Mouse (Mus musculus) lung, adult 2 months (tissue): ENCODE results near the gene Grk6. TPM values are rescaled to one million over a fixed set of nuclear protein-coding genes. Genes with fewer than 3 reads are reported as not detected.

ENCODE experiments used
- DNase-seq: peaks from one replicate; pipeline ENCODE4 v3.0.0; 2022
- H3K4me1 ChIP-seq: fragments of 200-500 bp; 2 replicates; pipeline ENCODE4 v1.6.1; 2011; ENCODE audit warnings: low read length; ENCODE audit not compliant: control insufficient read depth, insufficient read depth
- H3K4me3 ChIP-seq: fragments of 200-500 bp; replicated peaks from 2 replicates; pipeline ENCODE3; 2011; ENCODE audit warnings: low read depth, mild to moderate bottlenecking, control low read depth, low read length; ENCODE audit errors: extremely low read depth
- CTCF ChIP-seq: fragments of 200-500 bp; IDR thresholded peaks from 2 replicates; pipeline ENCODE4 v1.5.1; 2011; ENCODE audit warnings: mild to moderate bottlenecking, low read length, control low read depth; ENCODE audit not compliant: insufficient read depth
- POLR2A ChIP-seq: fragments of 200-500 bp; IDR thresholded peaks from 2 replicates; pipeline ENCODE4 v1.6.1; 2011; ENCODE audit warnings: low read depth, mild to moderate bottlenecking, control low read depth, low read length, borderline replicate concordance; ENCODE audit errors: extremely low read depth
- WGBS: fragments of 180-500 bp; shearing (Covaris S2); methylation state at CpG from one replicate; pipeline ENCODE4 v1.1.7; 2018; 5-methylcytosine and 5-hydroxymethylcytosine counted together
- polyA plus RNA-seq: library from polyadenylated mRNA; depleted of rRNA; stranded (reverse); fragments of >200 nt; gene quantifications from 2 replicates; pipeline ENCODE4 v1.2.3, GENCODE M21; 2012

Gene Grk6
- polyA plus RNA-seq, 1 experiment = 55.5 TPM

GRCm38 (mm10) chr13:55463399-55464026 is 18.6 kb downstream of the Grk6 start:
- H3K4me3 ChIP-seq = no peak overlapping the region
- WGBS = 16% methylated on average over 14 of the region's 14 CpGs
- no peak for DNase-seq

DNA sequence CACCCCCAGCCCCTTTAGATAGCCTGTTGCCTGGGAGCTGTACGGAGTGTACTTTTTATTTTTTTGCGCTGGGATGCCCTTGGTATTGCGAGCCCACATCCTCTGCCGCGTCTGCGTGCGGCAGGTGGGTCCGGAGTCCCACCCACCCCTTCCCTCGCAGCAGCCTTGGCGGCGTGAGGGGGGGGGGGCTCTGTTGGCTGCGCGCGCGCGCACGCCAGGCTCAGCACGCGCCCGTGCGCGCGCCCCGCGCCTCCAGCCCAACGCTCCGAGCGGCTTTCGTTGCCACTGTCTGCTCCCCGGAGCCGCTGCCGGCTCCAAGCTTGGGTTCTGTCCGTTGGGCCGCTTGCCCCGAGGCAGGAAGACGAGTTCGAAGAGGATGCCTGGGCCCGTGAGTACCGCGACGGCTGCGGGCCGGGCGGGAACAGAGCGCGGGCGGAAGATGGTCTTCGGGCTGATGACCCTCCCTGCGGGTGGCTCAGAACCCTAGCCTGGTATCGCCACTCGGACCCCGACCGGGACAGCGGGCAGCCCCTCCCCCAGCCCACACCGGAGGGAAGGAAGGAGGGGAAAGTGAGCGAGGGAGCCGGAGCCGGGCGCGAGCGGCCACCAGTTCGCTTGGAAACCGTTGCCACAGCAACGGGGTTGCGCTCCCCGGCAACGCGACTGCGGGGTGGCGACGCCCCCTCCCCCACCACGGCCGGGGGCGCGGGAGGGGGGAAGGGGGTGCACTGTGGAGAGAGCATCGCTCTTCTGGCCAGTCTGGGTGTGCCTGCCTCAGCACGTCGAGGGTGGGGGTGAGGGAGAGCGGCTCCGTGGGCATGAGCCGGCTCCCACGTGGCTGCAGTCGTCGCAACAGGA is 19.4 kb downstream of the Grk6 start, which contains the start of gene Prr7:
Gene Prr7 (plus strand): TSS at position 241 of the 858 bp plus-strand sequence.
- no peak for DNase-seq

More at GRCm38 (mm10) chr13:55463399-55464026, 18.6 kb downstream of the Grk6 start:
- H3K4me1 ChIP-seq = peaks cover 4% of the 10 kb centered on the region
- no peak for TF ChIP-seq CTCF
- TF ChIP-seq POLR2A = no peak

DNA sequence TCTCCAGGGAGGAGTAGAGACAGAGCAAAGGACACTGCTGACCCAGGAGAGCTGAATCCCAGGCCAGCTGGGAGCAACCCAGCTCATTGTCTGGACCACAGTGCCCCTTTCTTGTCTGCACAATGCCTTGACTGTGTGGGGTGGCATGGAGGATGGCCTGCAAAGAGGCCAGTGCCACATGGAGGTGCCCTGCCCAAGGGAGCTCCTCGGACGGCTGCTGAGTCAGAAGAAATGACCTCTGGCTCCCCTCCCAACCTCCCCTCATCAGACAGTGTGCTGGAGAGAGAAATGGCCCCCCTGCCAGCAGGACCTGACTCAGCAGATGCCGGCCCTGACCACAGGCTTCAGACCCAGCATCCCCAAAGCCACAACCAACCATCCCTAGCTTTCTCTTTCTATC is 20.3 kb downstream of the Grk6 start:
- no peak for TF ChIP-seq CTCF
- no peak for TF ChIP-seq POLR2A
- peaks cover 4% of the 10 kb centered on the region for H3K4me1 ChIP-seq
- WGBS = 32% methylated on average over 3 of the region's 3 CpGs
- no peak overlapping the region for H3K4me3 ChIP-seq
- DNase-seq = no peak

More for the DNA sequence above, 19.4 kb downstream of the Grk6 start, which contains the start of gene Prr7:
- Histone ChIP-seq H3K4me1 (peaks cover 4% of the 10 kb centered on the region), H3K4me3 (peak within 1 kb of the TSS; percentile 55)
- TF ChIP-seq POLR2A (no peak), CTCF (no peak)
- under 1% methylated on average over 80 of the region's 84 CpGs for WGBS

DNA sequence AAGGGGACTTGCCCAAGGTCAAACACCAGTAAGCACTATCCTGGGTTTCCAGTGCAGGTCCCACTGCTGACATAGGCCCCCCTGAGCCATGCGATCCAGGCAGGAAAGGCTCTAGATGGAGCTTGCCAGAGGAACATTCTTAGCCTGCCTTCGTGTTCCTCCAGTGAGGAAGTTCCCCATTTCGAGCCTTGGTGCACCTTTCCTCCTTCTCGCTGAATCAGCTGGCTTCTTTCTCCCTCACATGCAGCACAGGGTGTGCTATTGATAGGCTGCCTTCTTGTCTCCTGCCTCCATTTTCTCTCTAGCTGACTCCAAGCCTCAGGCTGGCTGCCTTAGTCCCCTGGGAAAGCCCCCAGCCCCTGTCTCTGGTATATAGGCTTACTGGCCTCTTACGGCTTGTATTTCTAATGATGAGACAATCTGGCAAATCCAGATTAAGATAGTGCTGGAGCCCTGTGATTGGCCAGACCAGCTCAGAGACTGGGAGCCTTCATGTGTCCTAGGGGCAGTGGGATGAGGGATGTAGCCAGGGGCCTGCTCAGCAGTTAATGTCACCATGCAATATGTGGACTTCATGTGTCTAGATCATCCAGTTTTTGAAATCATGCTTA is 21.1 kb downstream of the Grk6 start:
- Histone ChIP-seq H3K4me1 (peaks cover 4% of the 10 kb centered on the region), H3K4me3 (no peak overlapping the region)
- 57% methylated on average over 5 of the region's 5 CpGs for WGBS
- DNase-seq = no peak
- TF ChIP-seq CTCF (no peak), POLR2A (no peak)

DNA sequence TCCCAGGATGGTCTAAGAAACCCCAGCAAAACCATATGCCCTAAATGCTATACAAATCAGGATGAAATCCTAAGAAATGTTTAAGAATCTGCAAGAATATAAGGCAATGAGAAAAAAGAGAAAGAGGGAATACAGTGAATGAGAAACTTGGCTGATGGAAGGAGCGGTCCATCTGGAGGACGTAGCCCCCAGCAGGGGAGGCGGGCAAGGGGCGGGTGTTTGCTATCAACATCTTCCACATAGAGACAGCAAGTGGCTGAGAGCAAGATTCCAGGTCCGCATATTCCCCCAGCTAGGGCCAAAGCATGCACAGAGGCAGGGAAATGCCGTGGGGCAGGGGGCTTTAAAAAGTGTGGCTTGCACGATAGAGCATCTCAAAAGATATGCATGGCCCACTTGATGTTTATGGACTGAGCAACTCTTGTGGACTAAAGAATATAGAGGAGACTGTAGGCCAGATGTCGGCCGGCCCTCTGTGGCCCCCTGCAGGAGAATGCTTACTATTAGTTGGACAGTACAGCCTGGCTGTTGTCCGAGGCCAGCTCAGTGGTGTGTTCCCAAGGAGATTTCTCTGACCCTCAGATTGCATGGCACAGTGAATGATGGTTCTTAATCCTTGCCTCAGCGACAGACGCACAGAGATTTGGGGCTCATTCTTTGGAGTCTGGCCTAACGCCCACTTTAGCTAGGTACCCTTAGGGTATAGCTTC is 24.1 kb downstream of the Grk6 start:
- TF ChIP-seq POLR2A (no peak), CTCF (peak; percentile 37)
- H3K4me3 ChIP-seq = no peak overlapping the region
- peaks cover 9% of the 10 kb centered on the region for H3K4me1 ChIP-seq
- 38% methylated on average over 13 of the region's 13 CpGs for WGBS
- no peak for DNase-seq

DNA sequence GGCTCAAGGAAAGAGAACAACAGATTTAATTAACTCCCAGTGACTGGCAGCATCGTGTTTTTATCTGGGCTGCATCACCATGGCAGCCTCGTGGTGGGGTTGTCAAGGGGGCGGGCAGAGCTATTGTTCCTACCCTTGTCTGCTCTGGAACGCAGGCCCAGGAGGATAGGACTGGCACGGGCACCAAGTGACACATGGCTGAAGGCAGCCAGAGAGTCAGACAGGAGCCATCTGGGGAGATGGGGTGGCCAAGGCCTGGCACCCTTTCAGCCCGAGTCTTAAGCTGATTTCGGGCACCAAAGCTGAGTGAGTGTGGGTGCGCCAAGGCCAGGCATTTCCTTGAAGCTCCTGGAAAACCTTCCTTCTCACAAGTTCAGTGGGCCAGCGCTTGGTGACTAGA is 25.5 kb downstream of the Grk6 start:
- H3K4me1 ChIP-seq = peaks cover 5% of the 10 kb centered on the region; the same call in 1 of the 2 replicates
- no peak for TF ChIP-seq POLR2A
- no peak for TF ChIP-seq CTCF
- no peak for DNase-seq
- 66% methylated on average over 9 of the region's 9 CpGs for WGBS
- no peak overlapping the region for H3K4me3 ChIP-seq

GRCm38 (mm10) chr13:55471156-55471818 is 26.4 kb downstream of the Grk6 start:
- WGBS = under 1% methylated on average over 54 of the region's 54 CpGs

GRCm38 (mm10) chr13:55471819-55472131 is 26.9 kb downstream of the Grk6 start:
- Histone ChIP-seq H3K4me3 (peak overlapping the region; percentile 69), H3K4me1 (peaks cover 5% of the 10 kb centered on the region; the same call in 1 of the 2 replicates)
- under 1% methylated on average over 31 of the region's 31 CpGs for WGBS
- TF ChIP-seq POLR2A = no peak
- TF ChIP-seq CTCF = no peak
- no peak for DNase-seq

More at GRCm38 (mm10) chr13:55471156-55471818, 26.4 kb downstream of the Grk6 start:
- peak overlapping the region; percentile 69 for H3K4me3 ChIP-seq
- TF ChIP-seq CTCF (peak; percentile 40), POLR2A (no peak)
- peak; percentile 83 for DNase-seq
- H3K4me1 ChIP-seq = peaks cover 5% of the 10 kb centered on the region; the same call in 1 of the 2 replicates
